Mouse (Mus musculus) E14TG2a.4 (cell line): ENCODE data around the gene Cebpe.

Experiments
- CTCF ChIP-seq: conservative IDR thresholded peaks from 2 replicates; pipeline ENCODE4 v1.5.1; 2014; ENCODE audit warnings: low read length
- NANOG ChIP-seq: IDR thresholded peaks from 2 replicates; pipeline ENCODE4 v1.6.1; 2014; ENCODE audit warnings: borderline replicate concordance, low read length, mixed read lengths

GRCm38 (mm10) chr14:54678657-54679304 is 33.2 kb downstream of the Cebpe start:
- TF ChIP-seq CTCF (no peak), NANOG (no peak)
